Mouse (Mus musculus) left cerebral cortex, adult 6 months (tissue): ENCODE measurements around the gene Timm22. TPM values are rescaled to one million over a fixed set of nuclear protein-coding genes. Genes with fewer than 3 reads are reported as not detected.

Experiments used
- long read RNA-seq, 2 experiments: library from polyadenylated mRNA; unstranded; transcript quantifications; one replicate each; pipeline ENCODE4 v2.0.0; 2019 to 2020
- polyA plus RNA-seq: library from polyadenylated mRNA; unstranded; fragments of <200 nt; fragmentation: Nextera tagmentation; gene quantifications from 2 replicates; pipeline ENCODE4 v1.2.3, GENCODE M21; 2021

Gene Timm22
- polyA plus RNA-seq, result 30.2 and 51.9 TPM in 2 replicates
- long read RNA-seq, experiment 1, transcript Timm22-201 (4 exons, 2,817 nt), result major isoform, 58 of 77 reads
- long read RNA-seq, experiment 1, transcript Timm22-203 (3 exons, 362 nt), result minor isoform, 6 of 77 reads
- long read RNA-seq, experiment 1, partial matches to known transcripts, result 2 of 77 reads
- long read RNA-seq, experiment 1, other reads (novel, unspliced or antisense), result 10 of 77 reads
- long read RNA-seq, experiment 2, transcript Timm22-201 (4 exons, 2,817 nt), result major isoform, 48 of 60 reads
- long read RNA-seq, experiment 2, transcript Timm22-203 (3 exons, 362 nt), result minor isoform, 6 of 60 reads
- long read RNA-seq, experiment 2, partial matches to known transcripts, result 2 of 60 reads
- long read RNA-seq, experiment 2, other reads (novel, unspliced or antisense), result 4 of 60 reads

GRCm38 (mm10) chr11:76406702-76407583, at the start of gene Timm22:
Gene Timm22 (plus strand): TSS chr11:76406952.

GRCm38 (mm10) chr11:76398798-76399586, 7.8 kb upstream of the Timm22 start, which contains the start of gene Nxn:
Gene Nxn (minus strand): TSS chr11:76399140.

Other genes starting within 250 kb of the Timm22 start
- gene Vps53, start 227.3 kb upstream of the Timm22 start, polyA plus RNA-seq, result 52.9 and 56.8 TPM in 2 replicates
- 12.6 and 15.7 TPM in 2 replicates for gene Fam57a, start 227.3 kb upstream of the Timm22 start, polyA plus RNA-seq
- gene Dbil5, start 189.3 kb upstream of the Timm22 start, polyA plus RNA-seq, result 1.2 and 2.3 TPM in 2 replicates
- 6.8 and 7.1 TPM in 2 replicates for gene Gemin4, start 189.3 kb upstream of the Timm22 start, polyA plus RNA-seq
- 17.3 and 21.4 TPM in 2 replicates for gene Mrm3, start 163.2 kb upstream of the Timm22 start, polyA plus RNA-seq
- gene Glod4, start 163.2 kb upstream of the Timm22 start, polyA plus RNA-seq, result 110 and 123 TPM in 2 replicates
- 1.9 and 2.4 TPM in 2 replicates for gene Nxn, start 7.8 kb upstream of the Timm22 start, polyA plus RNA-seq
- gene Abr, start 215.4 kb downstream of the Timm22 start, polyA plus RNA-seq, result 88.4 and 95.9 TPM in 2 replicates